Comparison of ENCODE assay signal across 14 mouse cellular contexts in the genomic region with DNA sequence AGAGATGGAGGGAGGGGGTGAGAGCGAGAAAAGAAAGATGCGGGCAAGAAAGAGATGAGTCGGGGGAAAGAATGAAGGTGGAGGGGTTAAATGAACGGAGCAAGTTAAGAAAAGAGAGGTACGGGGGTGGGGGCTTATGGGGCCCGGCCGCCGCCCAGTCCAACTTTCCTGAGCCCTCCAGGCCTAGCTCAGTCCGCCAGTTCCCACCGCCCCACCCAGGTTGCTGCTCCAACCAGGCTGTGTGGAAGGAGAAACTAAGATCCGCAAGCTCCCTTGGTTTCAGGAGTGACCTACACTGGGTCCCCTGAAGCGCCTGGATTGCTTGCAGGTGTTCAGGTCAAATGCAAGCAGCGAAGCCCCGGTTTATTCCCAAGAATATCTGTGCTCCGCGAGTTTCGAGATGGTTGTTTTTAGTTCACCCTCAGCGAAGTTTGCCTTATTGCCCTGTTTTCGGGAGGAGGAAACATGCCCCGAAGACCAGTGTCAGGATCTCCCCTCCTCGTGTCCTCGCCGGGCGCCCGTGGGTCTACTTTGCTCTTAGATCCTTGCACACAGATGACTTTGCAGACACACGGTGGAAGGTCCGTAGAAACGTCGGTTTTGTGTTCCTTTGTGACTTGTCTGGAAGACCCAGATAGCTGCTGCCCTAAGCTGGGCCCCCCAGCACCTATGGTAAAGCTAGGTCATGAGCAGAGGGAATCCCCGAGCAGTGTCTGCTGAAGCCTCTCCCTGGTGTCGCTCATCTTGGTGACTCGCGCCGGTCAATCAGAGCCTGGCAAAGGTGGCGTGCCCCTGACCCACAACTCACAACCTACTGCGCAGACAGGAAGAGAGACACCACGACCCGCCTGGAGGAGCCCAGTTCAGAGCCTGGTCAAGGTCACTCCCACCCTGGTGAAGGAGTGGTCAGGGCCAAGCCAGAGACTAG. TPM values are rescaled to one million over a fixed set of nuclear protein-coding genes. Genes with fewer than 3 reads are reported as not detected.
A peak's percentile ranks its signal among the peaks of the same experiment; 100 is the strongest.
DNase-seq lines count a peak whose midpoint lies in the region; ATAC-seq and TF ChIP-seq lines count a peak whose summit lies in the region.
"Had no signal": no experiment of that assay in that cellular context is flagged by ENCODE, and none has a peak within 500 bp of the region (broad histone marks: within the 10 kb centered on the region; RNA-seq: fewer than 3 reads in every experiment).

No protein-coding gene starts in this region.

- H3K4me2 ChIP-seq in heart, embryonic 13.5 days = no peak overlapping the region
- peak overlapping the region; percentile 39 for H3K4me2 ChIP-seq in midbrain, embryonic 12.5 days (replicated peaks)
- no peak overlapping the region for H3K4me2 ChIP-seq in midbrain, postnatal 0 days (ENCODE audit: low read depth, low read length, poor library complexity, severe bottlenecking)
- H3K4me2 ChIP-seq in forebrain, postnatal 0 days (ENCODE audit: low read depth) = peak overlapping the region; percentile 29

- 0 out of 2 replicates have a peak, but pooled peaks have one; percentile 38 for ATAC-seq in heart, embryonic 13.5 days (ENCODE audit: extremely low read depth, insufficient number of reproducible peaks, low FRiP score, low TSS enrichment)
- peak; percentile 9; the same call in 1 of the 2 replicates for ATAC-seq in midbrain, embryonic 12.5 days (ENCODE audit: low FRiP score, low read depth)
- no peak for ATAC-seq in midbrain, postnatal 0 days (ENCODE audit: low FRiP score)
- no peak for ATAC-seq in forebrain, postnatal 0 days

- no peak overlapping the region for H3K4me3 ChIP-seq in heart, embryonic 13.5 days
- peak overlapping the region; percentile 30 for H3K4me3 ChIP-seq in midbrain, embryonic 12.5 days
- H3K4me3 ChIP-seq in midbrain, postnatal 0 days (ENCODE audit: low read depth, low read length) = no peak overlapping the region
- peak overlapping the region; percentile 36; the same call in 1 of the 2 replicates for H3K4me3 ChIP-seq in forebrain, postnatal 0 days (ENCODE audit: low read depth, low read length)
- no peak overlapping the region for H3K4me3 ChIP-seq in kidney, adult 2 months (ENCODE audit: insufficient read depth, low read depth, low read length)

- no peak overlapping the region for H3K27ac ChIP-seq in heart, embryonic 13.5 days (replicated peaks)
- peak overlapping the region; percentile 68 for H3K27ac ChIP-seq in midbrain, embryonic 12.5 days (replicated peaks)
- no peak overlapping the region for H3K27ac ChIP-seq in midbrain, postnatal 0 days (ENCODE audit: low read depth, low read length)
- no peak overlapping the region for H3K27ac ChIP-seq in forebrain, postnatal 0 days (ENCODE audit: low read depth, low read length)
- no peak overlapping the region for H3K27ac ChIP-seq in kidney, adult 2 months (ENCODE audit: insufficient read depth, low read depth, low read length)

- 2% methylated on average over 38 of the region's 38 CpGs for WGBS in heart, embryonic 13.5 days
- WGBS in midbrain, embryonic 12.5 days = 1% methylated on average over 38 of the region's 38 CpGs
- 2% methylated on average over 38 of the region's 38 CpGs for WGBS in midbrain, postnatal 0 days
- WGBS in forebrain, postnatal 0 days = 6% methylated on average over 38 of the region's 38 CpGs
- WGBS in kidney, adult 2 months = 6% methylated on average over 38 of the region's 38 CpGs

- no peaks in the 10 kb centered on the region for H3K36me3 ChIP-seq in heart, embryonic 13.5 days
- H3K36me3 ChIP-seq in midbrain, embryonic 12.5 days = no peaks in the 10 kb centered on the region
- no peaks in the 10 kb centered on the region for H3K36me3 ChIP-seq in midbrain, postnatal 0 days (ENCODE audit: insufficient read depth, low read length)
- no peaks in the 10 kb centered on the region for H3K36me3 ChIP-seq in forebrain, postnatal 0 days (ENCODE audit: insufficient read depth)
- H3K36me3 ChIP-seq in kidney, adult 2 months (ENCODE audit: control insufficient read depth, insufficient read depth, low read length) = no peaks in the 10 kb centered on the region

- TF ChIP-seq POLR2A in kidney, adult 2 months (IDR thresholded peaks at IDR 0.05; ENCODE audit: low read depth, low read length) = no peak

- TF ChIP-seq CTCF in midbrain, postnatal 0 days (IDR thresholded peaks at IDR 0.05) = no peak
- TF ChIP-seq CTCF in forebrain, postnatal 0 days (IDR thresholded peaks at IDR 0.05; ENCODE audit: low read depth) = no peak
- TF ChIP-seq CTCF in kidney, adult 2 months (conservative IDR thresholded peaks at IDR 0.05; ENCODE audit: insufficient read depth, insufficient read length, low read depth, low read length) = no peak

- H3K9me3 ChIP-seq in heart, embryonic 13.5 days = no peaks in the 10 kb centered on the region
- no peaks in the 10 kb centered on the region for H3K9me3 ChIP-seq in midbrain, embryonic 12.5 days
- no peaks in the 10 kb centered on the region for H3K9me3 ChIP-seq in midbrain, postnatal 0 days (ENCODE audit: low read length)
- H3K9me3 ChIP-seq in forebrain, postnatal 0 days (ENCODE audit: low read length) = no peaks in the 10 kb centered on the region

- peaks cover 99% of the 10 kb centered on the region for H3K27me3 ChIP-seq in heart, embryonic 13.5 days (replicated peaks)
- peaks cover 99% of the 10 kb centered on the region for H3K27me3 ChIP-seq in midbrain, embryonic 12.5 days
- peaks cover 84% of the 10 kb centered on the region for H3K27me3 ChIP-seq in midbrain, postnatal 0 days (ENCODE audit: insufficient read depth, low read length)
- H3K27me3 ChIP-seq in forebrain, postnatal 0 days (ENCODE audit: insufficient read depth, low read length) = peaks cover 32% of the 10 kb centered on the region
- peaks cover 27% of the 10 kb centered on the region for H3K27me3 ChIP-seq in kidney, adult 2 months (replicated peaks; ENCODE audit: control insufficient read depth, insufficient read depth, low read length)

- no peak overlapping the region for H3K9ac ChIP-seq in heart, embryonic 13.5 days
- H3K9ac ChIP-seq in midbrain, embryonic 12.5 days (replicated peaks) = peak overlapping the region; percentile 43
- H3K9ac ChIP-seq in midbrain, postnatal 0 days (replicated peaks; ENCODE audit: low read length, poor library complexity, severe bottlenecking) = no peak overlapping the region
- H3K9ac ChIP-seq in forebrain, postnatal 0 days = no peak overlapping the region

- DNase-seq in heart, adult 8-10 months (ENCODE audit: low spot score) = no peak
- DNase-seq in midbrain, postnatal 0 days (ENCODE audit: low spot score) = no peak
- DNase-seq in forebrain, postnatal 0 days = peak; percentile 36
- DNase-seq in spleen, postnatal 4 days (ENCODE audit: low spot score in 2 of 2) = no peak
- DNase-seq in kidney, adult 2 months = no peak
- DNase-seq in frontal cortex, postnatal 25 days (ENCODE audit: low spot score in 2 of 2) = no peak
- DNase-seq: adrenal gland, postnatal 14 days; gastrocnemius, postnatal 25 days; kidney, postnatal 14 days; lung, postnatal 10 days; thymus, adult 2 months had no signal

- H3K4me1 ChIP-seq in heart, embryonic 13.5 days = peaks cover 34% of the 10 kb centered on the region
- peaks cover 39% of the 10 kb centered on the region for H3K4me1 ChIP-seq in midbrain, embryonic 12.5 days
- no peaks in the 10 kb centered on the region for H3K4me1 ChIP-seq in midbrain, postnatal 0 days (ENCODE audit: insufficient read depth, low read length)
- no peaks in the 10 kb centered on the region for H3K4me1 ChIP-seq in forebrain, postnatal 0 days (ENCODE audit: insufficient read depth)
- no peaks in the 10 kb centered on the region for H3K4me1 ChIP-seq in kidney, adult 2 months (ENCODE audit: control insufficient read depth, insufficient read depth, low read length)

RNA-seq across cellular contexts. Expression of gene Dmrta2, which starts 6.9 kb away (rescaled TPM):
- 0.05 TPM in 1 of 2 replicates, not detected in the other for polyA plus RNA-seq in heart, embryonic 13.5 days (2015; fragmentation: Nextera tagmentation; extraction: Ambion mirVana)
- under 1 TPM in 1 of 4 experiments, not detected in 3; 0.09 TPM for total RNA-seq in heart, adult 8-10 months (2022)
- 3.2 TPM in 2 replicates for polyA plus RNA-seq in midbrain, embryonic 12.5 days (2016; fragmentation: Nextera tagmentation; extraction: Ambion mirVana)
- 1.4 and 3.7 TPM in 2 replicates for total RNA-seq in midbrain, postnatal 0 days (2014; rRNA removed)
- 0.43 and 0.44 TPM in 2 replicates for polyA plus RNA-seq in midbrain, postnatal 0 days (2015; fragmentation: Nextera tagmentation; extraction: Ambion mirVana)
- total RNA-seq in forebrain, postnatal 0 days (2014; rRNA removed) = 6.3 and 7.3 TPM in 2 replicates
- polyA plus RNA-seq in forebrain, postnatal 0 days (2015; fragmentation: Nextera tagmentation; extraction: Ambion mirVana) = 0.87 and 1.4 TPM in 2 replicates
- polyA plus RNA-seq in kidney, adult 2 months (2012; rRNA removed) = 0.13 and 0.22 TPM in 2 replicates
- total RNA-seq: gastrocnemius, postnatal 25 days; liver, adult 2 months had no signal

Comparison
In these comparisons a context has a peak if more than half of its experiments do, and no peak if none do; other contexts are left out.
1. ATAC-seq: peak in heart, embryonic 13.5 days (single experiment) and midbrain, embryonic 12.5 days (single experiment); none in midbrain, postnatal 0 days (single experiment) and forebrain, postnatal 0 days (single experiment).
2. H3K4me2 ChIP-seq: peak in midbrain, embryonic 12.5 days (single experiment) and forebrain, postnatal 0 days (single experiment); none in heart, embryonic 13.5 days (single experiment) and midbrain, postnatal 0 days (single experiment).
3. H3K4me3 ChIP-seq: peak in midbrain, embryonic 12.5 days (single experiment) and forebrain, postnatal 0 days (single experiment); none in heart, embryonic 13.5 days (single experiment), midbrain, postnatal 0 days (single experiment) and kidney, adult 2 months (single experiment).